Mouse (Mus musculus): ENCODE results near the gene Twf2. TPM values are rescaled to one million over a fixed set of nuclear protein-coding genes. Genes with fewer than 3 reads are reported as not detected.

Gene Twf2
- total RNA-seq, 1 experiment from 2014 or later: 50.2 TPM

GRCm38 (mm10) chr9:106262075-106262474 lies 59.2 kb downstream of the Twf2 start:
- ATAC-seq (replicated peaks; ENCODE audit: insufficient number of reproducible peaks, low FRiP score, low TSS enrichment, poor library complexity, severe bottlenecking): no peak

GRCm38 (mm10) chr9:106263381-106263924 lies 60.5 kb downstream of the Twf2 start:
- ATAC-seq (replicated peaks; ENCODE audit: insufficient number of reproducible peaks, low FRiP score, low TSS enrichment, poor library complexity, severe bottlenecking): no peak

Other genes with a start within 250 kb of the Twf2 start
- gene Col6a5, start 242.5 kb upstream of the Twf2 start, total RNA-seq (2017): not detected in 3 replicates
- gene Col6a4, start 106.3 kb upstream of the Twf2 start, total RNA-seq (2017): not detected in 3 replicates
- 0.29 to 3.0 TPM (median 0.97 TPM) in 3 replicates for gene Glyctk, start 45.0 kb upstream of the Twf2 start, total RNA-seq (2017)
- 75.8 to 89.5 TPM (median 88.3 TPM) in 3 replicates for gene Wdr82, start 32.2 kb upstream of the Twf2 start, total RNA-seq (2017)
- 30.2 to 33.6 TPM (median 31.1 TPM) in 3 replicates for gene Ppm1m, start 3.4 kb upstream of the Twf2 start, total RNA-seq (2017)
- gene Tlr9, start 19.5 kb downstream of the Twf2 start, total RNA-seq (2017): 4.2 to 6.6 TPM (median 6.1 TPM) in 3 replicates
- gene Alas1, start 45.5 kb downstream of the Twf2 start, total RNA-seq (2017): 26.0 to 28.0 TPM (median 27.3 TPM) in 3 replicates
- gene Poc1a, start 78.0 kb downstream of the Twf2 start, total RNA-seq (2017): 0.38 to 2.4 TPM (median 0.85 TPM) in 3 replicates
- gene Dusp7, start 165.5 kb downstream of the Twf2 start, total RNA-seq (2017): 8.7 to 21.2 TPM (median 12.2 TPM) in 3 replicates
- gene Rpl29, start 226.3 kb downstream of the Twf2 start, total RNA-seq (2017): 521 to 617 TPM (median 563 TPM) in 3 replicates
- gene Acy1, start 235.2 kb downstream of the Twf2 start, total RNA-seq (2017): 2.8 to 9.5 TPM (median 5.4 TPM) in 3 replicates
- gene Abhd14b, start 244.4 kb downstream of the Twf2 start, total RNA-seq (2017): 2.7 to 3.3 TPM (median 3.2 TPM) in 3 replicates
- gene Abhd14a, start 244.6 kb downstream of the Twf2 start, total RNA-seq (2017): 1.5 to 6.5 TPM in 2 of 3 replicates, not detected in the other